Mouse (Mus musculus): ENCODE data around the gene Ston1. TPM values are rescaled to one million over a fixed set of nuclear protein-coding genes. Genes with fewer than 3 reads are reported as not detected.

Ston1 gene
- polyA plus RNA-seq, 1 experiment from 2014 or later = 5.2 TPM

Other genes starting within 250 kb of the Ston1 start
- 8.5 and 9.8 TPM in 2 replicates for gene Foxn2, start 157.0 kb upstream of the Ston1 start, polyA plus RNA-seq (2014; fragmentation: Nextera tagmentation; extraction: Ambion mirVana)
- gene Ppp1r21, start 67.6 kb upstream of the Ston1 start, polyA plus RNA-seq (2014; fragmentation: Nextera tagmentation; extraction: Ambion mirVana) = 22.6 and 24.1 TPM in 2 replicates
- gene Gtf2a1l, start 71.0 kb downstream of the Ston1 start, polyA plus RNA-seq (2014; fragmentation: Nextera tagmentation; extraction: Ambion mirVana) = 0.12 TPM in 1 of 2 replicates, not detected in the other
- gene Lhcgr, start 194.3 kb downstream of the Ston1 start, polyA plus RNA-seq (2014; fragmentation: Nextera tagmentation; extraction: Ambion mirVana) = 0.10 and 0.48 TPM in 2 replicates